Mouse (Mus musculus) MEL (cell line): Measurements from ENCODE around the gene Naa15.

Experiments
- CTCF ChIP-seq, 3 experiments: IDR thresholded peaks in 2 of 3; conservative IDR thresholded peaks in 1 of 3; 2 replicates each; pipeline ENCODE4 v1.5.1; 2011 to 2012; ENCODE audit warnings: low read length in 3 of 3, low read depth in 2 of 3, mild to moderate bottlenecking in 2 of 3, improper control_type of control experiment in 1 of 3, inconsistent platforms in 1 of 3, mixed read lengths in 1 of 3, moderate library complexity in 1 of 3; ENCODE audit not compliant: control insufficient read depth in 1 of 3, insufficient read depth in 1 of 3, poor library complexity in 1 of 3, severe bottlenecking in 1 of 3
- GATA1 ChIP-seq: IDR thresholded peaks from 2 replicates; pipeline ENCODE4 v1.6.1; 2011; ENCODE audit warnings: low read depth, low read length, improper control_type of control experiment
- MAFK ChIP-seq: IDR thresholded peaks from 2 replicates; pipeline ENCODE4 v1.6.1; 2011; ENCODE audit warnings: low read depth, mild to moderate bottlenecking, low read length, improper control_type of control experiment, borderline replicate concordance
- UBTF ChIP-seq: IDR thresholded peaks from 2 replicates; pipeline ENCODE4 v1.6.1; 2012; ENCODE audit warnings: low read depth, mild to moderate bottlenecking, inconsistent platforms, low read length, improper control_type of control experiment, moderate library complexity, borderline replicate concordance; ENCODE audit not compliant: insufficient read depth

DNA sequence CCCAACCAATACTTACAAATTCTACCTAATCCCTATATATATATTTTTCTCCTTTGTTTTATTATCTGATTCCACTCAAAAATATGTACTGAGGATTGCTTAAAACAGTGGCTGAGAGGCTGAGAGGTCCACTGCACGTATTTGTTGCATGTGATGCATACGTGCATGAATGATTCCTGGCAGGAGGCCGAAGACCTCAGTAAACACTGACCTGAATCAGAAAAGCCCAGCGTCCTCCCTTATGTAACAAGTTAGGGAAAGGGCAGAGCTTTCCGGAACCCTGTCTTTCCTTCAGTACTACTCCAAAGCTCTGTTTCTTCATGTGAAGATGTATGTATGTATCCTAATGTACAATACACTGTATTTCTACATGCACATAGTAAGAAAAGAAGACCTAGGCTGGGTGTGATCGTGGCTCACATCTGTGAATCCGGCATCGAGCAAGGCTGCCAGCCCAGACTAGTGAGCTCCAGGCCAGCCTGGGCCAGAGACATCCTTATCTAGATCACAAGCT lies 27.0 kb upstream of the Naa15 start:
- TF ChIP-seq CTCF (IDR thresholded peaks at IDR 0.05 in 2 of 3, conservative IDR thresholded peaks at IDR 0.05 in 1 of 3; ENCODE audit: control insufficient read depth in 1 of 3, insufficient read depth in 1 of 3, low read depth in 2 of 3, low read length in 3 of 3, poor library complexity in 1 of 3, severe bottlenecking in 1 of 3) (no peak), UBTF (no peak), GATA1 (no peak), MAFK (no peak)
